Mouse (Mus musculus) liver, embryonic 14.5 days (tissue): ENCODE measurements around the gene Banf2. TPM values are rescaled to one million over a fixed set of nuclear protein-coding genes. Genes with fewer than 3 reads are reported as not detected.

Experiments used
- ATAC-seq: fragments of 200-750 bp; cut with Nextera tagmentation; 2 replicates; pipeline ENCODE4 v1.8.0; 2017; ENCODE audit warnings: moderate number of reproducible peaks, mild to moderate bottlenecking, moderate library complexity; ENCODE audit not compliant: insufficient read depth
- DNase-seq, 3 experiments: peaks; one replicate each; pipeline ENCODE4 v3.0.0-alpha.2; 2012 to 2013; ENCODE audit warnings: low read depth in 3 of 3, low spot score in 3 of 3
- H3K27ac ChIP-seq: fragments of 300-500 bp; sonication (generic); 2 replicates; pipeline ENCODE4 v1.5.1; 2014; ENCODE audit warnings: moderate library complexity, mild to moderate bottlenecking, control low read depth, inconsistent platforms
- H3K27me3 ChIP-seq: fragments of 300-500 bp; sonication (generic); 2 replicates; pipeline ENCODE4 v1.6.1; 2014; ENCODE audit warnings: mild to moderate bottlenecking, low read length, moderate library complexity; ENCODE audit not compliant: control insufficient read depth, insufficient read depth
- H3K36me3 ChIP-seq: fragments of 300-500 bp; sonication (generic); replicated peaks from 2 replicates; pipeline ENCODE4 v1.6.1; 2014; ENCODE audit warnings: low read depth; ENCODE audit not compliant: control insufficient read depth, insufficient read depth
- H3K4me1 ChIP-seq, 2 experiments: fragments of 200-500 bp in 1 of 2; fragments of 300-500 bp in 1 of 2; sonication (generic) in 1 of 2; replicated peaks; 2 replicates each; pipeline ENCODE4 v1.6.1; 2012 to 2014; ENCODE audit warnings: antibody characterized with exemption in 1 of 2, inconsistent platforms in 1 of 2, low read length in 1 of 2; ENCODE audit not compliant: control insufficient read depth in 2 of 2, insufficient read depth in 2 of 2
- H3K4me2 ChIP-seq: fragments of 300-500 bp; sonication (generic); 2 replicates; pipeline ENCODE4 v1.6.1; 2014; ENCODE audit warnings: low read depth, mild to moderate bottlenecking, control low read depth, moderate library complexity
- H3K4me3 ChIP-seq, 2 experiments: fragments of 200-500 bp in 1 of 2; fragments of 300-500 bp in 1 of 2; sonication (generic) in 1 of 2; 2 replicates each; pipeline ENCODE4 v1.5.1; 2012 to 2014; ENCODE audit warnings: low read depth in 2 of 2, low read length in 2 of 2, mild to moderate bottlenecking in 2 of 2, control low read depth in 1 of 2, inconsistent platforms in 1 of 2, moderate library complexity in 1 of 2; ENCODE audit not compliant: insufficient read depth in 1 of 2
- H3K9ac ChIP-seq: fragments of 300-500 bp; sonication (generic); replicated peaks from 2 replicates; pipeline ENCODE4 v1.6.1; 2014; ENCODE audit warnings: mild to moderate bottlenecking, control low read depth, moderate library complexity
- H3K9me3 ChIP-seq: fragments of 300-500 bp; sonication (generic); 2 replicates; pipeline ENCODE4 v1.6.1; 2016; ENCODE audit warnings: low read length, mixed read lengths; ENCODE audit not compliant: control insufficient read depth
- CTCF ChIP-seq: IDR thresholded peaks from 2 replicates; pipeline ENCODE4 v1.5.1; 2016; ENCODE audit warnings: antibody characterized with exemption, low read depth, control low read depth
- EP300 ChIP-seq: IDR thresholded peaks from 2 replicates; pipeline ENCODE4 v1.6.1; 2016; ENCODE audit warnings: antibody characterized with exemption, low read depth
- WGBS: fragments of 180-500 bp; shearing (Covaris S2); extraction: QIAGEN DNeasy Blood & Tissue Kit; methylation state at CpG from one replicate; pipeline ENCODE4 v1.1.7; 2014; ENCODE audit not compliant: insufficient replicate concordance; 5-methylcytosine and 5-hydroxymethylcytosine counted together
- polyA plus RNA-seq, 2 experiments: library from polyadenylated mRNA; depleted of rRNA in 1 of 2; stranded (reverse) in 1 of 2; unstranded in 1 of 2; fragments of >200 nt; fragmentation: Nextera tagmentation in 1 of 2; extraction: Ambion mirVana in 1 of 2; gene quantifications; 2 replicates each; pipeline versions ENCODE4 v1.2.1 to v1.2.3; 2012 to 2014

The Banf2 gene
- polyA plus RNA-seq, 2 experiments: not detected

- TF ChIP-seq EP300 (no peak), CTCF (no peak)
- H3K4me2 ChIP-seq: no peak overlapping the region
- peaks cover 0 to 12% of the 10 kb centered on the region in 2 experiments; a peak in 2 of 4 replicates for H3K4me1 ChIP-seq
- no peak for DNase-seq
- no peak overlapping the region for H3K9ac ChIP-seq
- 36% methylated on average over 2 of the region's 2 CpGs for WGBS
- no peaks in the 10 kb centered on the region for H3K9me3 ChIP-seq
- no peak overlapping the region for H3K27ac ChIP-seq
- no peak for ATAC-seq
- no peaks in the 10 kb centered on the region for H3K27me3 ChIP-seq
- H3K36me3 ChIP-seq: no peaks in the 10 kb centered on the region
- H3K4me3 ChIP-seq: no peak overlapping the region
These were observed 12.9 kb upstream of the Banf2 start for GRCm38 (mm10) chr2:144019971-144020370.

GRCm38 (mm10) chr2:144022441-144022840, 10.4 kb upstream of the Banf2 start:
- no peak for ATAC-seq
- DNase-seq: no peak
- Histone ChIP-seq H3K4me2 (no peak overlapping the region), H3K9ac (no peak overlapping the region), H3K9me3 (no peaks in the 10 kb centered on the region), H3K4me3 (no peak overlapping the region), H3K36me3 (no peaks in the 10 kb centered on the region), H3K4me1 (peaks cover 0 to 19% of the 10 kb centered on the region in 2 experiments; a peak in 2 of 4 replicates), H3K27me3 (no peaks in the 10 kb centered on the region), H3K27ac (no peak overlapping the region)
- no peak for TF ChIP-seq EP300
- no peak for TF ChIP-seq CTCF
- 53% methylated on average over 3 of the region's 3 CpGs for WGBS

DNA sequence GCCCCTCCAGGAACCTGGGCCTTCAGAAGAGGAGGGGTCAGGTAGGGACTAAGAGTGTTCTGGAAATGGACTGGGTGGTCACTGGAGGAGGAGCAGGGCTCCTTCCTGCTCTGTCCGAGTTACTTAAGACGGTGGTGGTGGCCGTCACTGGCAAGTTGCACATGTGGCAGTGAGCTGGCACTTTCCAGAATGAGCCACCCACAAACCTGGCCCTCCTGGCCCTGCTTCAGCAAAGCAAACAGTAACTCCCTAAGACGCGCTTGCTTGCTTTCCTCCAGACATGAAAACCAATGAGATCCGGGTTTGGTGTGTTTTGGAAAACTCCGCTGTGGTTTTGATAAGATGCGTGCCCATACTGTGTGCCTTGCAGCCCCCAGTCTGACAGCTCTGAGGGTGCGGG, 7.5 kb upstream of the Banf2 start:
- H3K27me3 ChIP-seq: no peaks in the 10 kb centered on the region
- no peak for TF ChIP-seq EP300
- TF ChIP-seq CTCF: no peak
- no peak overlapping the region for H3K4me2 ChIP-seq
- no peak for ATAC-seq
- H3K4me1 ChIP-seq: peaks cover 0 to 10% of the 10 kb centered on the region in 2 experiments; a peak in 2 of 4 replicates
- no peak for DNase-seq
- no peak overlapping the region for H3K27ac ChIP-seq
- H3K36me3 ChIP-seq: no peaks in the 10 kb centered on the region
- no peak overlapping the region for H3K9ac ChIP-seq
- 52% methylated on average over 9 of the region's 9 CpGs for WGBS
- no peak overlapping the region for H3K4me3 ChIP-seq
- no peaks in the 10 kb centered on the region for H3K9me3 ChIP-seq

- 28% methylated on average over 4 of the region's 4 CpGs for WGBS
- no peaks in the 10 kb centered on the region for H3K27me3 ChIP-seq
- H3K4me3 ChIP-seq: no peak overlapping the region
- no peak overlapping the region for H3K4me2 ChIP-seq
- no peak for ATAC-seq
- peaks cover 0 to 10% of the 10 kb centered on the region in 2 experiments; a peak in 2 of 4 replicates for H3K4me1 ChIP-seq
- H3K27ac ChIP-seq: no peak overlapping the region
- H3K36me3 ChIP-seq: no peaks in the 10 kb centered on the region
- no peak for DNase-seq
- no peak for TF ChIP-seq CTCF
- TF ChIP-seq EP300: no peak
- no peaks in the 10 kb centered on the region for H3K9me3 ChIP-seq
- H3K9ac ChIP-seq: no peak overlapping the region
These were observed 6.4 kb upstream of the Banf2 start for GRCm38 (mm10) chr2:144026456-144026855.

- Histone ChIP-seq H3K4me2 (no peak overlapping the region), H3K9me3 (no peaks in the 10 kb centered on the region), H3K4me1 (peaks cover 0 to 7% of the 10 kb centered on the region in 2 experiments; a peak in 1 of 4 replicates), H3K27ac (no peak overlapping the region), H3K9ac (no peak overlapping the region), H3K27me3 (no peaks in the 10 kb centered on the region), H3K4me3 (no peak overlapping the region), H3K36me3 (no peaks in the 10 kb centered on the region)
- WGBS: 78% methylated on average over 7 of the region's 7 CpGs
- ATAC-seq (no peak), DNase-seq (no peak)
- TF ChIP-seq EP300 (no peak), CTCF (no peak)
These were observed 2.1 kb upstream of the Banf2 start for GRCm38 (mm10) chr2:144030791-144031190.
